Mouse (Mus musculus): ENCODE data around the gene Btd. TPM values are rescaled to one million over a fixed set of nuclear protein-coding genes. Genes with fewer than 3 reads are reported as not detected.

Gene Btd
- polyA plus RNA-seq, 1 experiment from 2014 or later: 11.4 TPM

DNA sequence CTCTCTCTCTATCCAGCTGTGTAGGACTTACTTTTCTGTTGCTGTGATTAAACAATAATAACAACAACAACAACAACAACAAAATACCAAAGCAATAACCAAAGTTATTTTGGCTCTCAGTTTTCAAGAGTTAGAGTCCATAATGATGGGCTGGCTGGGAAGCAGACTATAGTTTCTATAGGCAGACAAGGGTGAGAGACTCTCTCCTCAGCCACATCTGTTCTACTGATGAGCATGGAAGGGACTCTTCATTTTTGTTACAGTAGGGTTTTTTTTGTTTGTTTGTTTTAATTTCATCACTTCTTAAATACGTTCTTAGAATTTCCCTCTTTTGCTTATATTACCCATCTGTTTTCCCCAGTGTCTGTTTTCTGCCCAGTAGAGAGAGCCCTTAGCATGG, 11.8 kb downstream of the Btd start:
- peaks cover 17% of the 10 kb centered on the region for H3K4me1 ChIP-seq (replicated peaks; ENCODE audit: control insufficient read depth, insufficient read depth, low read length)
- H3K36me3 ChIP-seq (ENCODE audit: control insufficient read depth, insufficient read depth, low read length): no peaks in the 10 kb centered on the region
- 86% methylated on average over 1 of the region's 1 CpGs for WGBS
- H3K4me2 ChIP-seq: no peak overlapping the region; the same call in 1 of the 2 replicates
- no peak overlapping the region for H3K9ac ChIP-seq (ENCODE audit: low read depth, low read length)
- DNase-seq (ENCODE audit: low spot score): no peak
- H3K9me3 ChIP-seq (ENCODE audit: control insufficient read depth, low read length): no peaks in the 10 kb centered on the region
- no peak overlapping the region for H3K4me3 ChIP-seq (ENCODE audit: low read depth, low read length)
- H3K27me3 ChIP-seq (replicated peaks; ENCODE audit: control insufficient read depth, insufficient read depth, low read length): no peaks in the 10 kb centered on the region
- ATAC-seq (replicated peaks; ENCODE audit: low FRiP score): no peak
- H3K27ac ChIP-seq (ENCODE audit: low read depth, low read length): 0 out of 2 replicates have a peak overlapping the region, but pooled peaks have one; percentile 39

DNA sequence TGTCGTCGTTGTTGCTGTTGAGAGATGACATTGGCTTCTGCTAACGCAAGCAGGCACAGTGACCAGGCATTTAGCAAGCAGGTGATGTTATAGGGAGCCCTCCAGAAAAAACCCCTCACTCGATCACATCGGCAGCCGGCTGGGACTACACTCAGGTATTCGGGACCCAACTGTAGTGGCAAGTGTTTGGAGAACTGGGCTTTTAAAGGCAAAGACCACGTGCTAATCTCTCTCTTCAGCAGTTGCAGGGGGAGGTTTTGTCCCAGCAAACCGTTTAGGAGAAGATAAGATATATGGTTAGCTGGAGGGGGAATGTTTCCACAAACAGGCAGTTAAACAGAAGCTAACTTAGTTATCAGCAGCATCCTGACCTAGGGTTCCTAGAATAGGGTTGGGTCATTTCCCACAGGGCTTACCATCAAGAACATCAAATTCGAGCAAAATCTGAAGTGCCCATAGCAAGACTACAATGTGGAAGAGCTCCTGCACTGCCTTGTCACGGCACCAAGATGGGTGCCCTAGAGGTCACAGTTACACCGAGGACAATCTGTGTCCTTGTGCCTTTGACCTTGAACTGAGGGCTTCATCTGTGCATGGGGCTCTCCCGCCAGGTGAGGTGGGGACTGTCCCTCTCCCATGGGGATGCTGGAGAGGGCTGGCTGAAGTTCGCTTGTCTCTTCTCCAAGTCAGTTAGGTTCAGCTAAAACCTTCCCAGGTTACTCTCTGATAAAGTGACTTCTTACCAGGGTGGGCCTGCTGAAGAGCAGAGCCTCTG, 12.5 kb downstream of the Btd start:
- Histone ChIP-seq H3K4me2 (peak overlapping the region; percentile 9; the same call in 1 of the 2 replicates), H3K4me1 (replicated peaks; ENCODE audit: control insufficient read depth, insufficient read depth, low read length) (peaks cover 17% of the 10 kb centered on the region), H3K36me3 (ENCODE audit: control insufficient read depth, insufficient read depth, low read length) (no peaks in the 10 kb centered on the region), H3K9ac (ENCODE audit: low read depth, low read length) (no peak overlapping the region), H3K27ac (ENCODE audit: low read depth, low read length) (0 out of 2 replicates have a peak overlapping the region, but pooled peaks have one; percentile 39), H3K4me3 (ENCODE audit: low read depth, low read length) (no peak overlapping the region), H3K27me3 (replicated peaks; ENCODE audit: control insufficient read depth, insufficient read depth, low read length) (no peaks in the 10 kb centered on the region), H3K9me3 (ENCODE audit: control insufficient read depth, low read length) (no peaks in the 10 kb centered on the region)
- WGBS: 53% methylated on average over 14 of the region's 14 CpGs
- DNase-seq (ENCODE audit: low spot score): no peak
- ATAC-seq (replicated peaks; ENCODE audit: low FRiP score): peak; percentile 82

DNA sequence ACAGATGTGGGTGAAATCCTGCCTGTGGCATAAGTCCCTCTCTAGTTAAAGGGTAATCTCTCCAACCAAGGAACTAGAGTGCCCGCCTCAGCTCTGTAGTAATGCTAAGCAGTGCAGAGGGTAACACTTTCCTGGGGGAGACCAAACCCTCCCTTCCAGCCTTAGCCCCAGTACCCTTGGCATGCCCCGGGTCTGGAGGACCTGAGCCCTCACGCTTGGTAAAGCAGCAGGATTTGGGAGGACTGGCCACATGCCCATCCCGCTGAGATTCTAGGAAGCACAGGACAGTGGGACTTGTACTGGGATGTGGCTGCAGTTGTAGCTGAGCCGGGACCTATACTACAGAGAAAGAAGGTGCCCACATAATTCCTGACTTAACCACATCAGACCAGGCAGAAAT, 14.0 kb downstream of the Btd start:
- H3K9ac ChIP-seq (ENCODE audit: low read depth, low read length): no peak overlapping the region
- 87% methylated on average over 5 of the region's 5 CpGs for whole genome bisulfite sequencing
- no peaks in the 10 kb centered on the region for H3K36me3 ChIP-seq (ENCODE audit: control insufficient read depth, insufficient read depth, low read length)
- H3K4me1 ChIP-seq (replicated peaks; ENCODE audit: control insufficient read depth, insufficient read depth, low read length): peaks cover 17% of the 10 kb centered on the region
- H3K27ac ChIP-seq (ENCODE audit: low read depth, low read length): no peak overlapping the region
- no peak overlapping the region for H3K4me3 ChIP-seq (ENCODE audit: low read depth, low read length)
- no peak for ATAC-seq (replicated peaks; ENCODE audit: low FRiP score)
- H3K27me3 ChIP-seq (replicated peaks; ENCODE audit: control insufficient read depth, insufficient read depth, low read length): no peaks in the 10 kb centered on the region
- H3K4me2 ChIP-seq: no peak overlapping the region
- no peaks in the 10 kb centered on the region for H3K9me3 ChIP-seq (ENCODE audit: control insufficient read depth, low read length)
- no peak for DNase-seq (ENCODE audit: low spot score)

DNA sequence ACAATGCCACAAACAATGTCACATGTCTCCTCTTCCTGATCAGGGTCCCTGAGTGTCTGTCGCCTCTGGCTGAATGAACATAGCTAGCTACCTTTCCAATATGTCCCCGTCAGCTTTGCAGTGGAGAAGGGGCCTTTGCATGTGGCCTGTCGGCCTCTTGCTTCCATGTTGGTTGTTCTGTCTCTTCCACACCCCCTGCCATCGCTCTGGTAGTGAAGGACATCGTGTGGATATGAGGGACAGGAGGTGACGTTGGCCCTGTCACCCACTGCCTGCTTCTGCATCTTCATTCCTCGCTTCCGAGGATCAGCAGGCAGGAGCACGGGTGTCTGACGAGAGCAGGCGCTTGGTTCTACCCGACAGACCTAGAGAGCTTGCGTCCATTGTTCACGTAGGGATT, 14.6 kb downstream of the Btd start:
- Histone ChIP-seq H3K27me3 (replicated peaks; ENCODE audit: control insufficient read depth, insufficient read depth, low read length) (no peaks in the 10 kb centered on the region), H3K4me2 (no peak overlapping the region), H3K9ac (ENCODE audit: low read depth, low read length) (no peak overlapping the region), H3K27ac (ENCODE audit: low read depth, low read length) (no peak overlapping the region), H3K4me1 (replicated peaks; ENCODE audit: control insufficient read depth, insufficient read depth, low read length) (peaks cover 17% of the 10 kb centered on the region), H3K9me3 (ENCODE audit: control insufficient read depth, low read length) (no peaks in the 10 kb centered on the region), H3K36me3 (ENCODE audit: control insufficient read depth, insufficient read depth, low read length) (no peaks in the 10 kb centered on the region), H3K4me3 (ENCODE audit: low read depth, low read length) (no peak overlapping the region)
- 85% methylated on average over 14 of the region's 14 CpGs for WGBS
- DNase-seq (ENCODE audit: low spot score) (peak; percentile 28), ATAC-seq (replicated peaks; ENCODE audit: low FRiP score) (no peak)

DNA sequence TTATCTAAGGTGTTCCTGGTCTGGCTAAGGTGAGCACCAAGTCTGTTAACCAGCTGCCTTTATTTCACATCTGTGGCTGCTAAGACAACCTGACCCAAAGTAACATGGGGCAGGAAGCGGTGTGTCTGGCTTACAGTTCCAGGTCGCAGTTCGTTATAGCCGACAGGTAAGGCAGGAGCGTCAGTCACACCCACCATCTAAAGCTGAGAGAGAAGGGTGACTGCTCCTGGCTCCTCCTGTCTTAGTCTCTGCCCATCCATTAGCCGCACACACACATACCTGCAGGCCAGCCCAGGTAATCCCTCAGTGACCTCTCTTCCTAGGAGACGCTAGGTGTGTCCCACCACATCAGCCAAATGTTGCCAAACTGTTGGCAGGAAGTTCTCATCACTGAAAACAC, 15.6 kb downstream of the Btd start:
- Histone ChIP-seq H3K4me3 (ENCODE audit: low read depth, low read length) (no peak overlapping the region), H3K4me1 (replicated peaks; ENCODE audit: control insufficient read depth, insufficient read depth, low read length) (peaks cover 17% of the 10 kb centered on the region), H3K36me3 (ENCODE audit: control insufficient read depth, insufficient read depth, low read length) (no peaks in the 10 kb centered on the region), H3K9me3 (ENCODE audit: control insufficient read depth, low read length) (no peaks in the 10 kb centered on the region), H3K4me2 (no peak overlapping the region), H3K27me3 (replicated peaks; ENCODE audit: control insufficient read depth, insufficient read depth, low read length) (no peaks in the 10 kb centered on the region), H3K27ac (ENCODE audit: low read depth, low read length) (no peak overlapping the region), H3K9ac (ENCODE audit: low read depth, low read length) (no peak overlapping the region)
- DNase-seq (ENCODE audit: low spot score) (peak; percentile 27), ATAC-seq (replicated peaks; ENCODE audit: low FRiP score) (no peak)
- WGBS: 67% methylated on average over 7 of the region's 7 CpGs

DNA sequence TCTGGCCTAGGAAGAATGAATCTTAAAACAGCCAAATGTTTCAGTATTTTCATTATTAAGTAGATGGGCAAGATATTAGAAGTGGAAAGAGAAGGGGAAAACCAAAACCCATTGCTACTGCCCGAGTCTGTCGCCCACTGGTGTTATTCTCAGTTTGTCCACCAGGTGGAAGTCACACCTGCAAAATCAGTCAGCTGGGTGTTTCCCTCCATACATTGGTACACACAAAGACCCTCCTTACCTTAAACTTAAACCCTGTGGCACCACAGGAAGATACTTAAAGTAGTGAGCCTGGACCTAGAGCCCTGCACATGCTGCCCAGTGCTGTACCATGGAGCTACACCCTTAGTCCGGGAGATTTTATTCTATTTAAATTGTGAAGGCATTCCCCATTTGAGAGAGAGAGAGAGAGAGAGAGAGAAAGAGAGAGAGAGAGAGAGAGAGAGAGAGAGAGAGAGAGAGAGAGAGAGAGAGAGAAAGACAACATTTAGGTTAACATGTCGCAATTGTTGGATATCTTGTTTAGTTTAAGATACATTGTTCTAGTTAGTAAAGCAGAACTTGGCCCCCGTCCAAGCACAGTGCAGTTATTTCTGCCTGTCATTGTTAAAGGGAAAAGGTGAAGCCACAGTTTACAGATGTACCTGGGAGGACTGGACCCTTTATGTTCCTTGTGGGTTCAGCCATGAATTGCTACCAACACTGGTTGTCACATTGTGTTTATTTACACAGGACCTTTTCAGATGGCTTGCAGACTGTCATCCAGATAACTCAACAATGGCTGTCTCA, 16.2 kb downstream of the Btd start:
- DNase-seq (ENCODE audit: low spot score) (peak; percentile 43), ATAC-seq (replicated peaks; ENCODE audit: low FRiP score) (no peak)
- no peaks in the 10 kb centered on the region for H3K27me3 ChIP-seq (replicated peaks; ENCODE audit: control insufficient read depth, insufficient read depth, low read length)
- peaks cover 20% of the 10 kb centered on the region for H3K4me1 ChIP-seq (replicated peaks; ENCODE audit: control insufficient read depth, insufficient read depth, low read length)
- no peaks in the 10 kb centered on the region for H3K9me3 ChIP-seq (ENCODE audit: control insufficient read depth, low read length)
- H3K9ac ChIP-seq (ENCODE audit: low read depth, low read length): no peak overlapping the region
- no peak overlapping the region for H3K4me3 ChIP-seq (ENCODE audit: low read depth, low read length)
- no peaks in the 10 kb centered on the region for H3K36me3 ChIP-seq (ENCODE audit: control insufficient read depth, insufficient read depth, low read length)
- WGBS: 41% methylated on average over 5 of the region's 5 CpGs
- no peak overlapping the region for H3K4me2 ChIP-seq
- H3K27ac ChIP-seq (ENCODE audit: low read depth, low read length): no peak overlapping the region

DNA sequence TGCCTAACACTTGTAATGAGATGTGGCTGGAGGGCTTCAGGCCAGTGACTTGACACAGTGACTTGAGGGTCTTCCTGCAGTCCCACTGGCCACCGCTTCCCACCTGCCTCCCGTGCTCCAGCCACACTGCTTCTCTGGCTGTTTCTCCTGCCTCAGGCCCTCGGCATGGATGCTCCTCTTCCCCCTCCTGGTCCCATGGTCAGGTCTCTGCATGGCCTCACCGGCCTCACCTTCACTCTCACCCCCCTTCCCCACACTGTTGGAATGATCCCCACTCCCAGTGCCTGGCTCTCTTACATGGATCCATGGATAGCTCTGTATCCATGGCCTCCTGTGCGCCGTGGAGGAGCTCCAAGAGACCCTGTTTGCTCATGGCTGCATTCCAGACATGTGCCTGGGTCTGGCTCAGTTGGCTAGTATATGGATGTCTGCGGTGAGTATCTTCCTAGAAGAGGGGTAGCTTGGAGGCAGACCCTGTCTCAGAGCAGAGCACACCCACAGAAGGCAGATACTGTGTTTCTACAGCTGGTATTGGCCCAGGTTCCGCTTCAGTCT, 17.4 kb downstream of the Btd start:
- ATAC-seq (replicated peaks; ENCODE audit: low FRiP score) (no peak), DNase-seq (ENCODE audit: low spot score) (peak; percentile 26)
- peaks cover 20% of the 10 kb centered on the region for H3K4me1 ChIP-seq (replicated peaks; ENCODE audit: control insufficient read depth, insufficient read depth, low read length)
- WGBS: 90% methylated on average over 8 of the region's 8 CpGs
- H3K27ac ChIP-seq (ENCODE audit: low read depth, low read length): no peak overlapping the region
- H3K4me2 ChIP-seq: no peak overlapping the region
- H3K4me3 ChIP-seq (ENCODE audit: low read depth, low read length): no peak overlapping the region
- H3K36me3 ChIP-seq (ENCODE audit: control insufficient read depth, insufficient read depth, low read length): no peaks in the 10 kb centered on the region
- no peaks in the 10 kb centered on the region for H3K27me3 ChIP-seq (replicated peaks; ENCODE audit: control insufficient read depth, insufficient read depth, low read length)
- no peaks in the 10 kb centered on the region for H3K9me3 ChIP-seq (ENCODE audit: control insufficient read depth, low read length)
- no peak overlapping the region for H3K9ac ChIP-seq (ENCODE audit: low read depth, low read length)

DNA sequence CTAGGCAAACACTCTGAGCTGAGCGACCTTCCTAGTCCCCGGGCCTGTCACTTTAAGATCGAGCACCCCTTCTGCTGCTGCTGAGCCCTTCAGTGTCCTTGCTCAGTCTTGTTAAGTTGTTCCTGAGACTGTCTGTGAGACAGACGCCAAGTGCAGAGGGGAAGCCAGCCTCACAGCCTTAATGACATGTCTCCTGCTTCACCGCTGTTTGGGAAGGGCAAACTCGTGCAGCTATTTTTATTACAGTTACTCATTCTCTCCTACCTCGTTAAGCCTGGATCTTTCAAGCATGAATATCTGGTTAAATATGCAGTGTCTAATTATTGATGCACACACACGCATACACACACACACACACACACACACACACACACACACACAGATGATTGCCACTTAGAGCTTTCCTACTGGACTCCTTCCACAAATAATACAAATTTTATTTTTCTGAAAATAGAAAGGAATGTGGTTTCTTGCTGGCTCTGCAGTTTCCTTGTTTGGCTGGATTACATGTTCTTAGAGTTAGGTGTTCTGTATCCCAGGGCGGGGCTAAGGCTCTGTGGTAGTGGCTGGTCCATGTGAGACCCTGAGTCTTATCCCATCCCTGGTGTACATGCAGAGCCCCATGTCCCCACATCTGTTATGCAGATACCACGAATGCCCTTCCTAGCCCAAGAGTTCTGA, 18.8 kb downstream of the Btd start:
- Histone ChIP-seq H3K4me3 (ENCODE audit: low read depth, low read length) (no peak overlapping the region), H3K36me3 (ENCODE audit: control insufficient read depth, insufficient read depth, low read length) (no peaks in the 10 kb centered on the region), H3K9me3 (ENCODE audit: control insufficient read depth, low read length) (no peaks in the 10 kb centered on the region), H3K27ac (ENCODE audit: low read depth, low read length) (peak overlapping the region; percentile 22; the same call in 1 of the 2 replicates), H3K27me3 (replicated peaks; ENCODE audit: control insufficient read depth, insufficient read depth, low read length) (no peaks in the 10 kb centered on the region), H3K4me2 (no peak overlapping the region), H3K4me1 (replicated peaks; ENCODE audit: control insufficient read depth, insufficient read depth, low read length) (peaks cover 23% of the 10 kb centered on the region), H3K9ac (ENCODE audit: low read depth, low read length) (no peak overlapping the region)
- DNase-seq (ENCODE audit: low spot score) (peak; percentile 27), ATAC-seq (replicated peaks; ENCODE audit: low FRiP score) (no peak)
- WGBS: 66% methylated on average over 10 of the region's 10 CpGs
